Mouse (Mus musculus): ENCODE measurements around the gene Atg9b.

DNA sequence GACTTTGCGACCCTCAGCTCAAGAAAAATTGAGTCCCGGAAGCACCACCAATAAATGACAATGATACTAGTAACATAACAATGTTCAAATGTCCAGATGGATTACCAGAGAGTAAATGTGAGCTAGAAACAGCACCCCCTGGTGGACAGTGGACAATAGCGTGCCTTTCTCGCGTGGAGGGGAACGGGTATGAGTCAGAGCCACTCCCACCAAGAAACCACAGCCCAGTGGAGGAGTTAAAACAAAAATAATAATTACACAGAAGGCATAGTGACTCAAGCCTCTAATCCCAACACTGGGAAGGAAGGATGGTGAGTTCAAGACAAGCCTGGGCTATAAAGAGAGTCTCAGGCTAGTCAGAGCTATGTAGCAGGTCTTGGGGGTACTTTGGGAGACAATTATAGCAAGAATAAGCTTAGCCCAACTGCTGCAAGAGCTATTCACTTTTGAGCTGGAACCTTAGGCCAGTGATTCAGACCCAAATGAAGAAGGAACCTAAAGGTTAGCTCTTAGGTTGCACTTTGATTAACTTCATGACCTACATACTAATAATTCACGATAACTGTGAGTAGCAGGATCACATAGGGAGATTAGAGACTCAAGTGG is 1.6 kb upstream of the Atg9b start, which contains the start of gene Abcb8:
- peak; percentile 94 for TF ChIP-seq CTCF (IDR thresholded peaks at IDR 0.05; ENCODE audit: control insufficient read depth, insufficient read depth, low read length)
- TF ChIP-seq POLR2A (IDR thresholded peaks at IDR 0.05; ENCODE audit: borderline replicate concordance, control insufficient read depth, low read depth, low read length): no peak

All from bone marrow, adult 2 months (tissue).